Mouse (Mus musculus) limb, embryonic 10.5 days (tissue): Measurements from ENCODE around the gene G6pc3. TPM values are rescaled to one million over a fixed set of nuclear protein-coding genes. Genes with fewer than 3 reads are reported as not detected.

Experiments used
- DNase-seq: peaks from one replicate; pipeline ENCODE4 v3.0.0-alpha.2; 2017; ENCODE audit warnings: low spot score
- H3K27ac ChIP-seq: fragments of 300-500 bp; sonication (generic); 2 replicates; pipeline ENCODE4 v1.5.1; 2016; ENCODE audit warnings: mild to moderate bottlenecking
- H3K27me3 ChIP-seq: fragments of 300-500 bp; sonication (generic); 2 replicates; pipeline ENCODE4 v1.6.1; 2016; ENCODE audit warnings: low read depth, mild to moderate bottlenecking; ENCODE audit not compliant: poor library complexity, severe bottlenecking
- H3K36me3 ChIP-seq: fragments of 300-500 bp; sonication (generic); 2 replicates; pipeline ENCODE4 v1.6.1; 2016; ENCODE audit warnings: mild to moderate bottlenecking, moderate library complexity
- H3K4me1 ChIP-seq: fragments of 300-500 bp; sonication (generic); 2 replicates; pipeline ENCODE4 v1.6.1; 2016
- H3K4me3 ChIP-seq: fragments of 300-500 bp; sonication (generic); 2 replicates; pipeline ENCODE4 v1.5.1; 2016; ENCODE audit warnings: mild to moderate bottlenecking, moderate library complexity
- H3K9me3 ChIP-seq: fragments of 300-500 bp; sonication (generic); replicated peaks from 2 replicates; pipeline ENCODE4 v1.6.1; 2016; ENCODE audit warnings: mild to moderate bottlenecking
- WGBS: fragments of 180-500 bp; shearing (Covaris S2); methylation state at CpG from one replicate; pipeline ENCODE4 v1.1.7; 2016; 5-methylcytosine and 5-hydroxymethylcytosine counted together
- polyA plus RNA-seq: library from polyadenylated mRNA; unstranded; fragments of >200 nt; fragmentation: Nextera tagmentation; extraction: Ambion mirVana; gene quantifications from 2 replicates; pipeline ENCODE4 v1.2.1, GENCODE M21; 2016

The G6pc3 gene
- polyA plus RNA-seq, 1 experiment from 2014 or later: 41.4 TPM

DNA sequence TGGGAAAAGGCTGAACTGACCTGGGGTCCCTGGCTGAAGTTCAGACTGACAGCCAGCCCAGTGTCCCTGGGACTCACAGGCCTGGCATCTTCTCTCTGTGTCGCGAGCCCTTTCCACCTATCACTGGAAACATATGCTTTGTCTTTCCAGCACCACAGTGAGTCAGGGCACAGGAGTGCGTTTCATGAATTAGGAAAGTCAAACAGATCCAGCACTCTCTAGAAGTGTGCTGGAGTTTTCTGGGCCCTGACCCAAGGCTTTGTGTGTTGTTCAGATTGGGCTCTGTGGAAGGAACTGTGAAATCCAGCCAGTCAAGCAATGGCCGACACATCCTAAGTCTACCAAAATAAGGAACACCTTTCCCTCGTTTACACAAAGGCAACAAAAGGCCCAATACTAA lies 35.8 kb downstream of the G6pc3 start:
- Histone ChIP-seq H3K27me3 (peaks cover 47% of the 10 kb centered on the region), H3K27ac (no peak overlapping the region), H3K4me3 (no peak overlapping the region), H3K36me3 (peaks cover 8% of the 10 kb centered on the region), H3K9me3 (no peaks in the 10 kb centered on the region), H3K4me1 (peaks cover 84% of the 10 kb centered on the region)
- DNase-seq: no peak
- WGBS: 68% methylated on average over 5 of the region's 5 CpGs

GRCm38 (mm10) chr11:102226067-102226978 lies 36.9 kb downstream of the G6pc3 start:
- Histone ChIP-seq H3K27ac (no peak overlapping the region), H3K9me3 (no peaks in the 10 kb centered on the region), H3K4me3 (no peak overlapping the region), H3K27me3 (peaks cover 47% of the 10 kb centered on the region), H3K4me1 (peaks cover 85% of the 10 kb centered on the region), H3K36me3 (peaks cover 4% of the 10 kb centered on the region)
- DNase-seq: no peak
- WGBS: 77% methylated on average over 12 of the region's 12 CpGs

DNA sequence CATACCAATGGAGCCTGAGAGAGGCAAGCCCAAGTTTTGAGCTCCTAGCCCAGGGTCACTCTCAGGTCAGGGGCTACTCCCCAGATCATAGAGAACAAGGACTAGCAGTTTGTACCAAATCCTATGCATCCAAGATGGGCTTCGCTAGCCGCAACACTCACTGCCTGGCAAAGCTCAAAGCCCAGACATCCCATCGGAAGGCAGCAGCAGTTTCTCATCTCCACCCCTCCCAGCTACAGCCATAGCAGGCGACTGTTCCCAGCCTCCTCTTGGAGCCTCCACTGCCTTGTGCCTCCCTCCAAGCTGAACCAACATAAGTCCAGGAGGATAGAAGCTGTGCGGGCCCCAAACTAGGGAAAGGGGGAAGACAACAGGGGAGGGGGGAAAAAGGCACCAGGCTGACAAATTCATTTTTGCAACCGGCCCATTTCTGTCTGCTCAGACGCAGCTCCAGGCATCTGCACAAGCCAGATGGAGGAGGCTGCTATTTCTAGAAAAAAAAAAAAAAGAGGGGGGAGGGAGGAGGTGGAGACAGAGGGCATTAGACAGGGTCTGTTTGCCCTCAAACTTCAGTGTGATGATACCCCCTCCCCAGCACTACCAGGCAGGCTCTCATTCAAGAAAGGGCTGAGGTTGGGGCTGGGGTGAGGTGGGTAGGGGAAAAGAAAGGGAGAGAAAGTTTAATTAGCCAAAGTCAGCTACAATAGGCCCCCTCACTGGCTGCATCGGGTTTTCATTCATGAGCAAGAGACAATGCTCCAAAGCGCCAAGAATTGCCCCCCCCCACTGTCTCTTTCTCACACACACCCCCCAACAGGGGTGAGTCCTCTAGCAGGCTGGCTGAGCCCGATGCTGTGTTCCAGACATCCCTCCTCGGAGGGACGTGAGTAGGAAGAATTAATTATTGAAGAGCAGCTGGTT lies 38.1 kb downstream of the G6pc3 start:
- H3K9me3 ChIP-seq: no peaks in the 10 kb centered on the region
- no peak for DNase-seq
- WGBS: 34% methylated on average over 12 of the region's 12 CpGs
- peaks cover 77% of the 10 kb centered on the region for H3K4me1 ChIP-seq
- H3K36me3 ChIP-seq: no peaks in the 10 kb centered on the region
- peaks cover 47% of the 10 kb centered on the region for H3K27me3 ChIP-seq
- H3K27ac ChIP-seq: peak overlapping the region; percentile 19
- H3K4me3 ChIP-seq: peak overlapping the region; percentile 94; the same call in 1 of the 2 replicates

DNA sequence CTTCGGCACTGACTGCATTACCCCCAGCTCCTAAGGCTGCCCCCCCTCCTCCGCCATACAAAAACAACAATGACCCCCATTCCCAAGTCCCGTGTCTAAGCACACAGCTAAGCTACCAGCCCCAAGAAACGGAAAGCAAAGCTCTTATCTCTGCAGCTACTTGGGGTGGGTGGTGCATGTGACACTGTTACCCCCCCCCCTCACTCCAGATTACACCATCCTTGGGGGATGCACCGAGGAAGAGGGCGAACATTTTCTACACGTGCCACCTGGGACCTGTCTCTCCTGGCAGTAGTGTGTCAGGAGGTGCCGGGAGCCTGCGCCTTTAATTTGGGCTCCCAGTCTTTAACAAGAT lies 38.7 kb downstream of the G6pc3 start:
- H3K9me3 ChIP-seq: no peaks in the 10 kb centered on the region
- no peaks in the 10 kb centered on the region for H3K36me3 ChIP-seq
- 53% methylated on average over 9 of the region's 9 CpGs for WGBS
- H3K27me3 ChIP-seq: peaks cover 47% of the 10 kb centered on the region
- H3K27ac ChIP-seq: peak overlapping the region; percentile 3; the same call in 1 of the 2 replicates
- peak overlapping the region; percentile 94; the same call in 1 of the 2 replicates for H3K4me3 ChIP-seq
- peaks cover 71% of the 10 kb centered on the region for H3K4me1 ChIP-seq
- DNase-seq: no peak

DNA sequence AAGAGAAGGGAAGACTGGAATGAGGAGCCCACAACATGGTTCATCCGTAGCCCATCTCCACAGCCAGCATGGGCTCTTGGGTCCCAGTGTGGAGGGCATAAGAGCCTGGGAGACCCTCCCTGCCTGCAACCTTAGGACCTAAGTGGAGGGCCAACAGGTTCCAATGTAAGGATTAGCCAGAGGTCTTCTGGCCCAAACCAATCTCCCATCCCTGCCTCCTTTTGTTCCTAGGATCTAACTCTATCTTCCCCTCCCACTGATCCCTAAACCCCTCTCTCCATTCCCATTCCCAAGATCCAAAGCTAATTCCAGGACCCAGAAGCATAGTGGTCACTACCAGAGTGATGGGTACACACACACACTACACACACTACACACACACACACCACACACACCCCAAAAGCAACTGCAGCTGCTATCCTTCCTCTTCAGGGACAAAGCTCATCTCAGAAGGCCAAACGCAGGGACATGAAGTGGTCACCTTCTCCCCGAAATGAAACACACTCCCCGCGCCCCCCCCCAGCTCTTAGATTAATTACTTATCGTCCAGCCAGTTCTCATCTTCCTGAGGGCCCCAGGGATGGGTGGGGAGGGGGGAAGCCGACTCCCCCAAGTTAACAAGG lies 39.3 kb downstream of the G6pc3 start:
- H3K36me3 ChIP-seq: no peaks in the 10 kb centered on the region
- 22% methylated on average over 7 of the region's 7 CpGs for WGBS
- peaks cover 65% of the 10 kb centered on the region for H3K4me1 ChIP-seq
- H3K27ac ChIP-seq: no peak overlapping the region; the same call in 1 of the 2 replicates
- H3K4me3 ChIP-seq: peak overlapping the region; percentile 94
- H3K9me3 ChIP-seq: no peaks in the 10 kb centered on the region
- no peak for DNase-seq
- peaks cover 45% of the 10 kb centered on the region for H3K27me3 ChIP-seq

- Histone ChIP-seq H3K36me3 (no peaks in the 10 kb centered on the region), H3K4me3 (peak overlapping the region; percentile 94), H3K9me3 (no peaks in the 10 kb centered on the region), H3K27ac (peak overlapping the region; percentile 92), H3K4me1 (peaks cover 58% of the 10 kb centered on the region), H3K27me3 (peaks cover 38% of the 10 kb centered on the region)
- under 1% methylated on average over 47 of the region's 47 CpGs for WGBS
- no peak for DNase-seq
These were observed 40.0 kb downstream of the G6pc3 start for GRCm38 (mm10) chr11:102229331-102229953.

DNA sequence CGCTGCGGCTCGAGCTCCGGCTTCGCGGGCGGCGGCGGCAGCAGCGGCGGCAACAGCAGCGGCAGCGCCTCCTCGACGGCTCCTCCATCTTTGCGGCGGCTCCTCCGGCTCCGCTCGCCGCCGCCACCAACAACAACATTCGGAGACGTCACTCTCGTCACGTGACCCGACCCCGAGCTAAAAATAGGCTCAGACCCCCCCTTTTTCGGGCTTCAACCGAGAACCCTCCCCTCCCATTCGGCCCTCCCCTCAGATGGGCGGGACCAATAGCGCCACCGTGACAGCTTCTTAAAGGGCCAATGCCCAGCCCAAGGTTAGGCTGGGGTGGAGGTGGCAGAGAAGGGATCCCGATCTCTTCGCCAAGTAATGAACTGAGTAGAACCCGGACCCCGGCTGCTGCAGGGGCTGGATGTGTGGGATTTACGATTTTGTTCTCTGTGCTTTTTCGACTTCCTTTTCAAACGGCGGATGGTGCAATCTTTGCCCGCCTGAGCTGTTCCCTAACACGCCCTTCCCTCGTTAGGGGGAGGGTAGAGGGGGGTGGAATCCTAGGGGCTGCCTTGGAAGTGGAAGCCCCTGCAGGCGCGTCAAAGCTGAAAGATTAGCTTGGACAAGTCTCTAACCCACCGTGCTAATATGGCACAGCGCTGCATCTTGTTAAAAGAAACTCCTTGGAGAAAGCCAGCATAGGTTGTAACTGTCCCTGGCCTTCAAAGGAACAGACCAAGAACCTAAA lies 40.8 kb downstream of the G6pc3 start, which contains the start of gene Hdac5:
TSS of gene Hdac5 (minus strand) at position 161 of the 736 bp plus-strand sequence.
- Histone ChIP-seq H3K27me3 (peaks cover 35% of the 10 kb centered on the region), H3K36me3 (no peaks in the 10 kb centered on the region), H3K9me3 (no peaks in the 10 kb centered on the region), H3K4me1 (peaks cover 51% of the 10 kb centered on the region), H3K4me3 (peak within 1 kb of the TSS; percentile 94), H3K27ac (peak within 1 kb of the TSS; percentile 92)
- WGBS: under 1% methylated on average over 41 of the region's 49 CpGs
- DNase-seq: peak; percentile 96

DNA sequence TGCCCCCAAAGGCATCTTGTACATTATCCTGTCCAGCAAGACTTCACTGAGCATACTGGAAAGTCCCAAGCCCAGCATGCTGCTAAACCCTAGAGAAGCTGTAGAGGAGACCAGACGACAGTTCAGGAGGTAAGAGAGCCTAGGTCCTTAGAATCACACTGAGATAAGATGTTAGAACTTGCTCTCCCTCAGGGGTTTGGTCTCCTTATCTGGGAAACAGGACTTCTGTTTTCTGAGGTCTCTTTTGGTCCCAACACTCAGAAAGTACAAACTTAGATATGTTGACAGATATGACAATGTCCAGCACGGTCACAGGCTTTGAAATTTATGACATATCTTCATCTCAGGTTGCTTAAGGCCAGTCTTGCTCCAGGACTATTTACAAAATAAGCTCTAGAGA lies 46.6 kb downstream of the G6pc3 start:
- no peak overlapping the region for H3K4me3 ChIP-seq

GRCm38 (mm10) chr11:102240636-102241035 lies 51.2 kb downstream of the G6pc3 start:
- WGBS: 90% methylated on average over 6 of the region's 6 CpGs
- Histone ChIP-seq H3K4me3 (no peak overlapping the region), H3K4me1 (peaks cover 16% of the 10 kb centered on the region), H3K9me3 (no peaks in the 10 kb centered on the region), H3K27ac (no peak overlapping the region), H3K27me3 (peaks cover 13% of the 10 kb centered on the region), H3K36me3 (no peaks in the 10 kb centered on the region)
- DNase-seq: no peak

More for the DNA sequence above, 46.6 kb downstream of the G6pc3 start:
- no peak overlapping the region for H3K27ac ChIP-seq
- DNase-seq: no peak
- H3K4me1 ChIP-seq: peaks cover 3% of the 10 kb centered on the region; the same call in 1 of the 2 replicates
- 71% methylated on average over 2 of the region's 2 CpGs for WGBS
- no peaks in the 10 kb centered on the region for H3K36me3 ChIP-seq
- no peaks in the 10 kb centered on the region for H3K27me3 ChIP-seq
- H3K9me3 ChIP-seq: no peaks in the 10 kb centered on the region

DNA sequence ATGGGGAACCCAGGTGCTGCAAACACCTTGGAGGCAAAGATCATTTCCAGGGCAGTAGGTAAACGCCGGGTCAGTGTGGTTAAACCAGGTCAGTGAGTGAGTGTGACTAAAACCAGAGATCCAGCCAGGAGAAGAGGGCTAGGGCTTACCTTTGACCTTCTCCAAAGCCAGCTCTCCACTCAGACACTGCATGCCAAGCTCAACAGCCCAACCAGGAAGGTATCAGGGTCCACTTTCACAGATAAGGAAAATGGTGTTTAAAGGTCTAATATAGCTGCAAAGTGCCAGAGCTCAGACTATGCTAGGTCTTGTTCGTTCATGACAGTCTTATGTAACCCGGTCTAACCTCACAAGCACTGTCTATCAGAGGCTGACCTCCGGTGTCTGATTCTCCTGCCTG lies 51.8 kb downstream of the G6pc3 start:
- no peak overlapping the region for H3K27ac ChIP-seq
- 85% methylated on average over 5 of the region's 5 CpGs for WGBS

DNA sequence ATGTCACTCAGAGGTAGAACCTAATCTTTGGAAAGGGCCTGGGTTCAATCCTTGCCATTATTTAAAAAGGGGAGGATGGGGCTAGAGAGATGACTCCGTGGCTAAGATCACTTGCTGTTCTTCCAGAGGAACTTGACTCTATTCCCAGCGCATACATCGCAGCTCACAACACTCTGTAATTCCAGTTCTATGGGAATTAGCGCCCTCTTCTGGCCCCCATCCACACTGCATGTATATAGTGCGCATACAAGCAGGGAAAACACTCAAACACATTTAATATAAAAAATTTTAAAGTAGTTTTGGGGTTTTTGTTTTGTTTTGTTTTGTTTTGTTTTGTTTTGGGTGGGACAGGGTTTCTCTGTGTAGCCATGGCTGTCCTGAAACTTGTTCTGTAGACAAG lies 52.5 kb downstream of the G6pc3 start:
- Histone ChIP-seq H3K36me3 (no peaks in the 10 kb centered on the region), H3K4me1 (peaks cover 18% of the 10 kb centered on the region), H3K4me3 (no peak overlapping the region), H3K27me3 (peaks cover 13% of the 10 kb centered on the region), H3K9me3 (no peaks in the 10 kb centered on the region), H3K27ac (no peak overlapping the region)
- DNase-seq: no peak
- WGBS: 47% methylated on average over 5 of the region's 5 CpGs

More for the DNA sequence above, 51.8 kb downstream of the G6pc3 start:
- H3K9me3 ChIP-seq: no peaks in the 10 kb centered on the region
- no peaks in the 10 kb centered on the region for H3K36me3 ChIP-seq
- peaks cover 13% of the 10 kb centered on the region for H3K27me3 ChIP-seq
- H3K4me1 ChIP-seq: peaks cover 19% of the 10 kb centered on the region
- H3K4me3 ChIP-seq: no peak overlapping the region
- DNase-seq: no peak
